Mouse (Mus musculus): ENCODE measurements around the gene Cradd.

GRCm38 (mm10) chr10:95225006-95225405, 98.9 kb downstream of the Cradd start:
- TF ChIP-seq CTCF (IDR thresholded peaks at IDR 0.05; ENCODE audit: control insufficient read depth, insufficient read depth, insufficient replicate concordance, low read depth, low read length) (no peak), POLR2A (IDR thresholded peaks at IDR 0.05; ENCODE audit: control insufficient read depth, low read depth, low read length) (no peak)

Measured in testis, adult 2 months (tissue).